Mouse (Mus musculus) midbrain, embryonic 16.5 days (tissue): ENCODE results near the gene Selenov. TPM values are rescaled to one million over a fixed set of nuclear protein-coding genes. Genes with fewer than 3 reads are reported as not detected.
"Not testable (repeated sequence)": the region's sequence is repeated elsewhere in the genome, so short reads cannot be mapped to it uniquely, and the experiment has no call there.

ENCODE experiments used
- ATAC-seq: fragments of 200-750 bp; cut with Nextera tagmentation; 2 replicates; pipeline ENCODE4 v1.8.0; 2017; ENCODE audit warnings: moderate TSS enrichment
- H3K27ac ChIP-seq: fragments of 300-500 bp; sonication (generic); 2 replicates; pipeline ENCODE4 v1.5.1; 2014; ENCODE audit warnings: mild to moderate bottlenecking, low read length, mixed read lengths
- H3K27me3 ChIP-seq: fragments of 300-500 bp; sonication (generic); 2 replicates; pipeline ENCODE4 v1.6.1; 2014; ENCODE audit warnings: low read depth, low read length, mixed read lengths; ENCODE audit not compliant: control insufficient read depth, insufficient read depth
- H3K36me3 ChIP-seq: fragments of 300-500 bp; sonication (generic); 2 replicates; pipeline ENCODE4 v1.6.1; 2014; ENCODE audit warnings: mild to moderate bottlenecking, low read length, moderate library complexity, mixed read lengths; ENCODE audit not compliant: control insufficient read depth, insufficient read depth
- H3K4me1 ChIP-seq: fragments of 300-500 bp; sonication (generic); 2 replicates; pipeline ENCODE4 v1.6.1; 2014; ENCODE audit warnings: mild to moderate bottlenecking, low read length, mixed read lengths; ENCODE audit not compliant: control insufficient read depth, insufficient read depth
- H3K4me2 ChIP-seq: fragments of 300-500 bp; sonication (generic); 2 replicates; pipeline ENCODE4 v1.6.1; 2014; ENCODE audit warnings: mild to moderate bottlenecking, low read length, mixed read lengths
- H3K4me3 ChIP-seq: fragments of 300-500 bp; sonication (generic); 2 replicates; pipeline ENCODE4 v1.5.1; 2014; ENCODE audit warnings: low read depth, mild to moderate bottlenecking, low read length, moderate library complexity, mixed read lengths
- H3K9ac ChIP-seq: fragments of 300-500 bp; sonication (generic); 2 replicates; pipeline ENCODE4 v1.6.1; 2014; ENCODE audit warnings: low read depth, low read length, mixed read lengths
- H3K9me3 ChIP-seq: fragments of 300-500 bp; sonication (generic); replicated peaks from 2 replicates; pipeline ENCODE4 v1.6.1; 2014; ENCODE audit warnings: mild to moderate bottlenecking, low read length, mixed read lengths; ENCODE audit not compliant: control insufficient read depth, poor library complexity, severe bottlenecking
- WGBS: fragments of 180-500 bp; shearing (Covaris S2); extraction: QIAGEN DNeasy Blood & Tissue Kit; methylation state at CpG from one replicate; pipeline ENCODE4 v1.1.7; 2014; 5-methylcytosine and 5-hydroxymethylcytosine counted together
- polyA plus RNA-seq: library from polyadenylated mRNA; unstranded; fragments of >200 nt; fragmentation: Nextera tagmentation; extraction: Ambion mirVana; gene quantifications from 2 replicates; pipeline ENCODE4 v1.2.1, GENCODE M21; 2015

The Selenov gene
- polyA plus RNA-seq, 1 experiment from 2014 or later: 1.2 TPM

GRCm38 (mm10) chr7:28254591-28254990 lies 36.4 kb downstream of the Selenov start:
- Histone ChIP-seq H3K9ac (no peak overlapping the region), H3K4me2 (no peak overlapping the region), H3K27ac (no peak overlapping the region), H3K36me3 (no peaks in the 10 kb centered on the region), H3K4me3 (no peak overlapping the region), H3K9me3 (no peaks in the 10 kb centered on the region; the same call in 1 of the 2 replicates), H3K4me1 (no peaks in the 10 kb centered on the region), H3K27me3 (no peaks in the 10 kb centered on the region)
- no peak for ATAC-seq
- 91% methylated on average over 6 of the region's 6 CpGs for WGBS

DNA sequence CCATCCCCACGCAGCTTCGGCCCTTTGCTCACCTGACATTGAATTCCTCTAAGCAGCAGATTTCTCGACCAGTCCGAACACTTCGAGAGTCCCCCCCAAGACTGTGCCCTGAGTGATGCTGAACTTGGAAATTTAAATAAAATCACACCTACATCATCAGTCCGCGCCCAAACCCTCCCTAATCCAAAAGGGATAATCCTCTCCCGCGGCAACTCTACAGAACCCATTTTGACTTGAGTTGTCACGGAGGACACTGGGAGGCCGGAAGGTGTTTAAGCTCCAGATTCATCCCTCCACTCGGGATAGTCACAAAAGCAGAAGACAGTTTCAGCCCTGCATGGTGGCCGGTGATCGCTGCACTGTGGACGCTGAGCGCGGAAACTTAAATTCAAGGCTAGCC lies 39.0 kb downstream of the Selenov start:
- H3K9ac ChIP-seq: no peak overlapping the region
- H3K4me1 ChIP-seq: no peaks in the 10 kb centered on the region
- 90% methylated on average over 17 of the region's 17 CpGs for WGBS
- H3K27ac ChIP-seq: no peak overlapping the region
- no peak overlapping the region for H3K4me2 ChIP-seq
- no peaks in the 10 kb centered on the region for H3K36me3 ChIP-seq
- H3K9me3 ChIP-seq: no peaks in the 10 kb centered on the region; the same call in 1 of the 2 replicates
- no peak for ATAC-seq
- no peak overlapping the region for H3K4me3 ChIP-seq
- H3K27me3 ChIP-seq: no peaks in the 10 kb centered on the region

DNA sequence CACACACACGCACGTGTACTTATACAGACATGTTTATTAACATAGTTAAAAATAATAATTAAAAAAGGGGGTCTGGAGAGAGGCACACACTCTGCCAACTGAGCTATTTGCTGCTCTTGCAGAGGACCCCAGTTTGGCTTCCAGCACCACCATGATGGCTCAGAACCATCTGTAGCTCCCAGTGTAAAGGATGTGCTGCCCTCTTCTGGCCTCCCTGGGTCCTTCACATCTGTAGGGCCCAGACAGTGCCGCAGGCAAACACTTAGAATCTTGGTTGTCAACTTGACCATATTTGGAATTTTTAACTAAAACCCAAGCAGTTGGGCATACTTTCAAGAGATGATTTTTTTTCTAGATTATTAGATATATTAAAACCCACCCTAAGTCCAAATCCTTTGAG lies 42.0 kb downstream of the Selenov start:
- H3K4me1 ChIP-seq: no peaks in the 10 kb centered on the region
- H3K4me2 ChIP-seq: no peak overlapping the region
- no peaks in the 10 kb centered on the region for H3K36me3 ChIP-seq
- no peak overlapping the region for H3K27ac ChIP-seq
- no peak overlapping the region for H3K4me3 ChIP-seq
- no peaks in the 10 kb centered on the region for H3K27me3 ChIP-seq
- ATAC-seq: no peak
- H3K9me3 ChIP-seq: no peaks in the 10 kb centered on the region; the same call in 1 of the 2 replicates
- no peak overlapping the region for H3K9ac ChIP-seq
- 93% methylated on average over 3 of the region's 3 CpGs for WGBS

- 76% methylated on average over 2 of the region's 2 CpGs for WGBS
- H3K9ac ChIP-seq: not testable (repeated sequence)
These were observed 47.0 kb downstream of the Selenov start for GRCm38 (mm10) chr7:28243943-28244342.

More at GRCm38 (mm10) chr7:28243943-28244342, 47.0 kb downstream of the Selenov start:
- H3K9me3 ChIP-seq, H3K4me1 ChIP-seq, H3K27me3 ChIP-seq, H3K27ac ChIP-seq, H3K36me3 ChIP-seq, ATAC-seq, H3K4me3 ChIP-seq, H3K4me2 ChIP-seq: not testable (repeated sequence)

Other genes with a start within 250 kb of the Selenov start
- gene Psmc4, start 241.1 kb downstream of the Selenov start, polyA plus RNA-seq: 277 and 280 TPM in 2 replicates
- 0.26 and 0.31 TPM in 2 replicates for gene Fcgbp, start 219.9 kb downstream of the Selenov start, polyA plus RNA-seq
- 0.03 and 0.07 TPM in 2 replicates for gene 9530053A07Rik, start 161.7 kb downstream of the Selenov start, polyA plus RNA-seq
- 69.8 and 72.4 TPM in 2 replicates for gene Fbl, start 121.5 kb downstream of the Selenov start, polyA plus RNA-seq
- gene Dyrk1b, start 111.7 kb downstream of the Selenov start, polyA plus RNA-seq: 10.2 and 12.1 TPM in 2 replicates
- gene Eid2, start 23.3 kb downstream of the Selenov start, polyA plus RNA-seq: 3.5 and 4.3 TPM in 2 replicates
- gene Eid2b, start 13.4 kb downstream of the Selenov start, polyA plus RNA-seq: 44.2 and 44.8 TPM in 2 replicates
- gene Dll3, start 11.1 kb upstream of the Selenov start, polyA plus RNA-seq: 16.3 and 16.5 TPM in 2 replicates
- 119 and 123 TPM in 2 replicates for gene Timm50, start 20.9 kb upstream of the Selenov start, polyA plus RNA-seq
- gene Supt5, start 47.6 kb upstream of the Selenov start, polyA plus RNA-seq: 108 and 111 TPM in 2 replicates
- gene Rps16, start 59.5 kb upstream of the Selenov start, polyA plus RNA-seq: 414 and 435 TPM in 2 replicates
- 22.9 and 23.1 TPM in 2 replicates for gene Plekhg2, start 81.4 kb upstream of the Selenov start, polyA plus RNA-seq
- 2.9 and 3.3 TPM in 2 replicates for gene Zfp36, start 89.1 kb upstream of the Selenov start, polyA plus RNA-seq
- 39.6 and 40.3 TPM in 2 replicates for gene Med29, start 101.5 kb upstream of the Selenov start, polyA plus RNA-seq
- gene Paf1, start 101.8 kb upstream of the Selenov start, polyA plus RNA-seq: 96.1 and 109 TPM in 2 replicates
- 2.8 and 3.5 TPM in 2 replicates for gene Gmfg, start 146.3 kb upstream of the Selenov start, polyA plus RNA-seq
- gene Lrfn1, start 160.8 kb upstream of the Selenov start, polyA plus RNA-seq: 13.9 and 15.0 TPM in 2 replicates
- gene Ifnl2, start 219.3 kb upstream of the Selenov start, polyA plus RNA-seq: not detected in 2 replicates
- gene Ifnl3, start 231.7 kb upstream of the Selenov start, polyA plus RNA-seq: not detected in 2 replicates
- gene Sycn, start 249.7 kb upstream of the Selenov start, polyA plus RNA-seq: not detected in 2 replicates